Mouse (Mus musculus): Measurements from ENCODE around the gene Pea15a. TPM values are rescaled to one million over a fixed set of nuclear protein-coding genes. Genes with fewer than 3 reads are reported as not detected.
"Not testable (repeated sequence)": the region's sequence is repeated elsewhere in the genome, so short reads cannot be mapped to it uniquely, and the experiment has no call there.

Pea15a gene
- total RNA-seq (2021): 100 to 1,000 TPM; 377 to 379 TPM
- long read RNA-seq, experiment 1, transcript Pea15a-201 (4 exons, 2,501 nt): major isoform, 530 of 775 reads
- long read RNA-seq, experiment 1, transcript Pea15a-203 (2 exons, 980 nt): minor isoform, 140 of 775 reads
- long read RNA-seq, experiment 1, transcript Pea15a-202 (4 exons, 2,435 nt): minor isoform, 13 of 775 reads
- long read RNA-seq, experiment 1, partial matches to known transcripts: 67 of 775 reads
- long read RNA-seq, experiment 1, other reads (novel, unspliced or antisense): 25 of 775 reads
- long read RNA-seq, experiment 2, transcript Pea15a-201 (4 exons, 2,501 nt): major isoform, 670 of 916 reads
- long read RNA-seq, experiment 2, transcript Pea15a-203 (2 exons, 980 nt): minor isoform, 128 of 916 reads
- long read RNA-seq, experiment 2, partial matches to known transcripts: 38 of 916 reads
- long read RNA-seq, experiment 2, other reads (novel, unspliced or antisense): 76 of 916 reads

DNA sequence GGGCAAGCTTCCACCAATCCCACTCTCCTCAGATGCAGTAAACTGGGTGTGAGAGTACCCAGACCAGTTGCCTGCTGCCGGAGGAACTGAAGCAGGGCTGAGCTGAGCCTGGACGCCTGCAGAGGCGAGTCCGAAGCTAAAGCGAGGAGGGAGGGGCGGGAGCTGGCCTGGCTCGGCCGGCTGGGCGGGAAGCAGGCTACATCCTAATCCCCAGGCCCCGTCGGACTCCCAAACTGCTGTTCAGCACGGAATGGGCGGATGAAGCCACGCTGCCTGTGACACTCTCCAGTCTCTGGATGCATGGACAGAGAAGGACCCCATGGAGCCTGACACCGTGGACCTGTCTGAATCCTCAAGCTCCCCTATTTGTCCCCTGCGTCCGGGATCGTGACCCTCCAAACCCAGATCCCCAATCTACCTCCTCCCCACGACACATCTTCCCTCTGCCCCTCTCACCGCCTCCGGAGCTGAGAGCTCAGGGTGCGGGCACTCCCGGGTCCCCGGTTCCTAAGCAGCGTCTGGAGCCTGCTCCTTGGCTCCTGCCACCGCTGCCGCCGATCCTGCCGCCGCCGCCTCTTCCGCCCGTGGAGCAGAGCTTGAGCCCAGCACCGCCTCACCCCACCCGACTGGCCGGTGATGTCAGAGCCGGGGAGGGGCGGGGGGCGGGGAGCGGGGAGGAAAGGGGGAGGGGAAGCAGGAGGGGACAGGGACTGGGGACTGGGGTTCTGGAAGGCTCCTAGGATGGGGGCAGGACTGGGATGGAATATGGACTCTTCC is at the start of gene Pea15a:
Pea15a (minus strand) TSS at position 664 of the 777 bp plus-strand sequence.
- peak; percentile 78 to 85 for DNase-seq (ENCODE audit: low spot score in 2 of 2)
- intact Hi-C loops (cut with DNase I): no loop called here

DNA sequence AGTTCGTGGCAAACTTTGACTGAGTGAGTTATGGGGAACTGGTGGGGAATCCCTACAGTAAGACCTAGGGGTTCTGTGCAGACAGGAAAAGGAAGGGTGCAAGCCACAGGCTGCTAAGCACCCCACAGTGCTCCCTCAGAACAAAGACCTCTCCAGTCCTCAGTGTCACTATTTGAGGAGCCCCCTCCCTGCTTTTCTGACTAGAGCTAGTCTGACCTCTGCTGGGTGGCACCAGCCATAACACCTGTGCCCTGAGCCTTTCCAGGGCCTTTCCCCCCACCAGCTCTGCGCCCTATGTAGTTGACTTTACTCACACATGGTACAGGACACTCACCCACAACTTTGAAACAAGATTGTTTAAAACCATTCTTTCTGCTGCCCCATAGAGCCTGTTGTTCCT is 41.1 kb upstream of the Pea15a start:
- intact Hi-C loops (cut with DNase I): no loop called here
- DNase-seq (ENCODE audit: low spot score in 2 of 2): no peak

DNA sequence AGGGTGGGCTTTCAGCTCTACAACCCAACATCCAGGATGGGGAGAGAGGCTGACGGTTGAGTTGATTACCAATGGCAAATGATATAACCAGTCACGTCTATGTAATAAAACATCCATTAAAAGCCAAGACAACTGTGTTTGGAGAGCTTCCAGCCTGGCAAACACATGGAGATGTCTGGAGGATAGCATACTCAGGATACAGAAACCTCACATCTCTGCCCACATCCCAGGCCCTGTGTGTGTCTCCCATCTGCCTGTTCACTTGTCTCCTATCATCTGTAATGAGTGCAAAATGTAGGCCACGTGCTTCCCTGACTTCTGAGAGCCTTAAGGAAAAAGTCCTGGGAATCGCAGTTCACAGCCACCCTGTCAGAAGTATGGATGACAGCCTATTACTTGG is 40.6 kb upstream of the Pea15a start:
- intact Hi-C loops (cut with DNase I): no loop called here
- peak in 1 of 2 experiments; percentile 25 for DNase-seq (ENCODE audit: low spot score in 2 of 2)

DNA sequence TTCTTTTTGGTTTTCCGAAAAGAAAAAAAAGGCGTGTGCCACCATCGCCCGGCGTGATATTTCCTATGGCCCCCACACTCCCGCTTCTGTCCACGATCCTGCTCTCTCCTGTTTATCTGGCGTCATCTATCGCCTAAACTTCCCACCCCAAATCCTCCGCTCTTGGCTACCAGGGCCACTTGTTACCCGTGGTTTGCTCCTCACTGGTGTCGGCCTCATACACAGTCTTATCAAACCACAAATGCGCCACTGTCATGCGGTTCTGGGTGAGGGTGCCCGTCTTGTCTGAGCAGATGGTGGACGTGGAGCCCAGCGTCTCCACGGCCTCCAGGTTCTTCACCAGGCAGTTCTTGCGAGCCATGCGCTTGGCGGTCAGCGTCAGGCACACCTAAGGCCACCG is 38.0 kb upstream of the Pea15a start:
- intact Hi-C loops (cut with DNase I); DNase-seq (ENCODE audit: low spot score in 2 of 2): not testable (repeated sequence)

DNA sequence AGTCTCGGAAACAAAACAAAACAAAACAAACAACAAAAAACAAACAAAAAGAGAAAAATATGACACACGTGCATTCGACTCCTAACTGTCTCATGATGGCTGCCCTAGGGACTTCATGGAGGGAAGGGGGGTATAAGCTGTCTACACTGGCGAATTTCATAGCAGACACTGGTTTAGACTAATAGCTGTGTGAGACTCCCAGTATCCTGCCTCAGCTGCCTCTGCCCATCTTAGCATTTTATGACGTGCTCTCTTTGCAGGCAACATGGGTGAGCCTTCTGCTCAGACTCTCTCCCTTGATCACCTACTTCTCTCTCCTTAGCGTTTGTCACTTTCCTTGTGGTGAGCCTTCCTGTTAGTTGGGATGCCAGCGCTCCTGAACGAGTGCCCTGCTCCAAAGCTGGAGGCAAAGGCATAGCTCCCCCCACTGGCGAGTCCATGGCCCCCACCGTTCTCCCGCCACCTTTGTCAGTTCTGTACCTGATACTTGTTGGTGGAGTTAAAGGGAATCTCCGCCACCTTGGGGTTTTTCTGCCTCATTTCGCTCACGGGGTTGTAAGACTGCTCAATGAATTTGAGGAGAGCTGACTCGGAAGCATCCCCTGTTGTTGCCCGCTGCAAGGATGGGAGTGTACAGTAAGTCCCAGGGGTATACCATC is 37.1 kb upstream of the Pea15a start:
- intact Hi-C loops (cut with DNase I): no loop called here

DNA sequence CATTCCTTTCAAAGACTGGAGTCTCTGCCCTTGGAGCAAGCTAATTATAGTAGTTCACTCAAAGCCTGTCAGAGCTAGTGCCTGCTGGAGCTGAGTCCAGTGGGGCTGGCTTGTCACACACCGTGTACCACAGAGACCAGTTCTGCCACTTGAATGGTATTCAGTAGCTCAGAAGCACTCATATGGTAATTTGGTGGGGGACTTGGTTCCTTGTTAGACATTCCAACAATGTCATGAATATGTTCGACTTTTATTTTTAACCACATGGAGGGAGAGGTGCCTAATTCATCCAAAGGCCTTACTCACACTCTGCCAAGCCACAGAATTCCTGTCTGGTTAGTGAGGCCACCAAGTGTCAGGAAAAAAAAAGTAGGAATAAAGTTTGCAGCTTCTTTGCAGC is 35.8 kb upstream of the Pea15a start:
- intact Hi-C loops (cut with DNase I): no loop called here

More for the DNA sequence above, 37.1 kb upstream of the Pea15a start:
- DNase-seq (ENCODE audit: low spot score in 2 of 2): no peak

DNA sequence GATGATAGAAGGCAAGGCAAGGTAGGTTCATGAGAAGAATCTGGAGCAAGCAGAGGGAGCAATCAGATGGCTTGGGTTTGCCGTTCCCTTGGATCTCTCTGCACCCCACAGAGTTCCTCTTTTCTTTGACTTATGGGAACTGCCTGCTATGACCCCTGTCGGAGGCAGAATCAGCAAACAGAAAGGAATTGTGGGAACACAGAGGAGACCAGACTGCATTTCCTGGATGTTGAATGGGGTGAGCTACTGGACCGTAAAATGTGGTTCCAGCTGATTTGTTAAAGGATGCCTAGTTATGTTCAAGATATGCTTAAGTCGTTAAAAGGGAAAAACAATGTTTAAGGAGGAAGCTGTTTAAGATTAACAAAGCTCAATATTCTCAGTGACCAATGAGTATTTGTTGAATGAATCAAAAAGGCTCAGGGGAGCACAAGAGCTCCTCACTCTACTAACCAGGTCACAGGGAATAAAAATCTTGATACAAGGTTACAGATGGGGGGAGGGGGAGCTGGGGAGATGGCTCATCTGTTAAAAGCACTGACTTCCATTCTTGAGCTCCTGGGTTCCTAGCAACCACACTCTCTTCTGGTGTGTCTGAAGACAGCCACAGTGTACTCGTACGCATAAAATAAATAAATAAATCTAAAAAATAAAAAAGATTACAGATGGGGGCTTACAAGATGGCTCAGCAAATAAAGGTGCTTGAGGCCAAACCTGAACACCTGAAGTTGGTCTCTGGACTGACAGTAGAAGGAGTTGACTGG is 34.5 kb upstream of the Pea15a start:
- DNase-seq (ENCODE audit: low spot score in 2 of 2): no peak
- intact Hi-C loops (cut with DNase I): no loop called here

More for the DNA sequence above, 35.8 kb upstream of the Pea15a start:
- peak in 1 of 2 experiments; percentile 33 for DNase-seq (ENCODE audit: low spot score in 2 of 2)

DNA sequence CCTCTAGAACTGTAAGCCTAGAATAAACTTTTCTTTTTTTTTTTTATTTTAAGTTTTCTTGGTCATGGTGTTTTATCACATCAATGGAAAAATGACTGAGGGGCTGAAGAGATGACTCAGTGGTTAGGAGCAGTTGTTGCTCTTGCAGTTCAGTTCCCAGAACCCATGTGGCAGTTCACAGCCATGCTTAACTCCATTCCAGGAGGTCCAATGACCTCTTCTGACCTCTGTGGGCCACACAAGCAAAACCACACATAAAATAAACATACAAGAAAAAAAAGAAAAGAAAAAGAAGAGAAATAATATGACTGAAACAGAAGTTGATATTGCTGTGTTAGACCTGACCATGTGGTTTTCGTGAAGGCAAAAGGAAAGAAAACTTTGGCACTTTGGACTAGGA is 22.6 kb upstream of the Pea15a start:
- DNase-seq (ENCODE audit: low spot score in 2 of 2): no peak
- intact Hi-C loops (cut with DNase I): no loop called here

DNA sequence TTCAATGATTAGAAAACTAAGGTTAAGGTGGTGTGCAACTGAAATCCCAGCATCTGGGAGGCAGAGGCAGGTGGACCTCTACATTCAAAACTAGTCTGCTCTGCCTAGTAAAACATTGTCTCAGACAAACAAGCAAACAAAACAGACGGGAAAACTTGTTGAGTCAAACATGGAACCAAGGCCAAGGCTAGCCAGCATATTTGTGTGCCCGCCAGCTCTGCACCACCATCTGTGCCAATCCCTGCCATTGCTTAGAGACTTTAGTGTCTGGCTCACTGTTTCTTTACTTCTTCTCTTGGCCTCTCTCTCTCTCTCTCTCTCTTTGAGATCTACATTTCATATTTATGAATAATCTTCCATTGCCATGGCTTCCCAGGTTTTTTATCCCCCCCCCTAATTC is 21.6 kb upstream of the Pea15a start:
- no peak for DNase-seq (ENCODE audit: low spot score in 2 of 2)
- intact Hi-C loops (cut with DNase I): no loop called here

DNA sequence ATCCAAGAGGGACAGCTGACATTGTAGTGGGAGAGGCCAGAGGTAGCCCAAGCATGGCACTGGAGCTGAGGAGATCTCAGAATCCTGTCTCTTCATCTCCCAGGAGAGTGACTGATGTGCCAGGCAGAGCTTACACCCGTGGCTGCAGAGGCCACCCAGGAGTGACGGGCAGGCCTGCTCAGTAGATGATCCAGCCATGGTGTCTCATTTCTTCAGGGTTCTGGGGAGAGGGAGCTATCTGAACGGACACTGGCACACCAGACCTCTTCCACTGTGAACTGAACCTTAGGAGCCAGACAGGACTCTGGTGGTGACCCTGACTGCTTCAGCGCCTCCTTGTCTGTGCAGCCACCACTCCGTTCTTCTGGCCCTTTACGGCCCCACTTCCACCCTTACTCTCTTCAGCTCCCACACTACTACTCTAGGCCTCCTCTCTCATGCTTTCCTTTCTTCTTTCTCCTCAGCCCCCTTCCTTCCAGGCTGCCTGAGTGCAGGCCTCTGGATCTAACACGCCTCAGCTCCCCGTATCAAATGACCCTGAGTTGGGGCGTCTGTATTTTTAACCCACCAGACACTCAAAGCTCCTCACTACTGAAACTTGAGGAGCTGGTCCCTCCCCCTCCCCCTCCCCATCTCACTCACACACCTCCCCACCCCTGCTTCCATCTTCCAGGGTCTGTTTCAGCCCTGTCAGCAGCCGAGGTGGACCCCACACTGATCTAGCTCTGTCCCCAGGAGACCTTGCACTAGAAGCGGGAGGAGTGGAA is 14.9 kb upstream of the Pea15a start:
- intact Hi-C loops (cut with DNase I): no loop called here
- no peak for DNase-seq (ENCODE audit: low spot score in 2 of 2)

DNA sequence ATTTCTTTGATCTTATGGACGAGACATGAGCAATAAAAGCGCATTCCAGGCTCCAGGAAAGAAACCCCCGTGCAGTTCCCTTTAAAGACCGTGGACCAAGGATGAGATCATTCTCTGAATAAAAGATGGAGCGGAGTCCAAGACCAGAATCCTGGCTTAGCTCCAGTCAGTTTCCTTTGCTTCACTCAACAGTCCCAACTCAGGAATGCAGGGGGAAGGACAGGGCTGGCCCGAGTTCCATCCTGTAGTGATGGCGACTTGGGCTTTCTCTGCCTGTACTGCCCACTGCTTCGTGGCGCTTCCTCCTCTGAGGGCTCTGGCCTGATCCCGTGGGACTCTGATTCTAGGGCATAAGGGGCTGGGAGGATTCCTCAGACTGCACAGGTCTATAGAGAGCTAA is 13.8 kb upstream of the Pea15a start:
- intact Hi-C loops (cut with DNase I): no loop called here
- DNase-seq (ENCODE audit: low spot score in 2 of 2): peak in 1 of 2 experiments; percentile 77

DNA sequence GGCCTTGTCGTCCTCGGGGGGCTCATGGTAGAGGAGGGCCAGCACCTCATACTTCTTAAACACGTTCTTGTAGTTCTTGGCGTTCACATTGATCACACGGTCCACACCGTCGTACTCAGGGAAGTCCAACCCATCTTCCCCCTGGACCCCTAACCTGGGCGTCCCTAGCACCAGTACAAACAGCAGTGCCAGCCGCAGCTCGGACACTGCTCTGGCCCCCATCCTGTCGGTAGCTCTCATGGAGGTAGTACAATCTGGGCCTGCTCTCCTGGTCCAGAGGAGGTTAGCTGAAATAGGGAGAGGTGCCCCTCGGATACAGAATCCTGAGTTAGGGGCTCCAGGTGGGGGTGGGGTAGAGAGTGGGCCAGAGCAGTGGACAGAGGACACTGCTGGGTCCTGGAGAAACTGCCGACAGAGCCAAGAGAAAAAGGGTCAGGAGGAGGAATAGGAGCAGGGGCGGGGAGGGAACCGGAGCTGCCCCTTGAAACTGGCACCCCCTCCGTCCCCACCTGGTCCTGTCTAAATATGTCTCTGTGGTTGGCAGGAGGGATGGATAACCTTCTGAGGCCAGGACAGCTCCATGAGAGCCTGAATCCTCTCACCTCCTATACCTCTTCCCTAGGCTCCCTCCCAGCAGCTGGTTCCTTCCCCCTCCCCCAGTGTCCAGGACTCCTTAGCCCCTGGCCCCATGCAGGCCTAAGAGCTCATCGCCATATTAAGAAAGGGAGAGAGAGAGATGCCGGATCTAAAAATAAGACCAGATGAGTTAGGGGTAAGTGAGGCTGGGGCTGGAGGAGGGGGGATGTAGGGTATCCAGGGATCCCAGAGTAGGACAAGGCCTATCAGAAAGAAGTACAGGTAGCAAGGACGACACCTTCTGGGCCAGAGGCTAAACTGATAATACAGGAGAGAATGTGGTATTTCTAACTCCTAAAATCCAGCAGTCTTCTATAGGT is 13.1 kb upstream of the Pea15a start, which contains the start of gene Casq1:
Casq1 (minus strand) TSS at position 418 of the 956 bp plus-strand sequence.
- intact Hi-C loops (cut with DNase I): loop anchor here (5.0 kb wide), 1 partner anchor 72 kb away; the partner anchor contains the start of gene Dcaf8

DNA sequence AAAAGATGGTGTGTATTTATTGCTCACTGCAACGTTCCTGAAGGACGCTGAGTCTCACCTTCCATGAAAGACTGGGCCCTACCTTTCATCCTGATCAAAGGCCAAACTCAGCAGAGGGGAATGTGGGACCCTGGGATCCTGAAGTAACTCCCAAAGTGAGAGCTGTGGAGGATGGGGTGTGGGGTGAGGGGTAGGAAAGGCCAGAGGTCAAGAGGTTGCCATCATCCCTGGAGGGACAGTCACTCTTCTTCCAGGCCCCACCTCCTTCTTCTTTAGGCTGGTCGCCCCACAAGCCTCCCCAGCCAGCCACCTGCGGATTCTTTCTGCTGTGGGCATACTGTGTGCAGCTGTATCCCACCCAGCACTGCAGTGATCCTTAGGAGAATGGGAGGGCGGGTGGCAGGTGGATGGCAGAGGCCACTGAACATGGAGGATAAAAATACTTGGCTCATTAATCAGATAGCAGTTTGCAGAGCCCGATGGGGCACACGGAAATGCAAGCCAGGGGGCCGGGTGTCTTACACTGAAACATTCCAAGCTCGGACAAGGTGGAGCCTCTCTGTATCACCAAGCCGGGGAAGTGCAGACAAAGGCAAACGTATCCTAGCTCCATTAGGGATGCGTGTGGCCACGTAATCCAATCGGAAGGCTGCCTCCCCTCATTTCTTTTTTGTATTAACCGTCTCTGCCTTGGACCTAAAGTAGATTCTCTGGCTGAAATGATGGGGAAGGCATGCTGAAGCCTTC is 11.7 kb upstream of the Pea15a start:
- intact Hi-C loops (cut with DNase I): loop anchor here (5.0 kb wide), 1 partner anchor 71 kb away; the partner anchor contains the start of gene Dcaf8
- no peak for DNase-seq (ENCODE audit: low spot score in 2 of 2)

More for the DNA sequence above, 13.1 kb upstream of the Pea15a start, which contains the start of gene Casq1:
- no peak for DNase-seq (ENCODE audit: low spot score in 2 of 2)

DNA sequence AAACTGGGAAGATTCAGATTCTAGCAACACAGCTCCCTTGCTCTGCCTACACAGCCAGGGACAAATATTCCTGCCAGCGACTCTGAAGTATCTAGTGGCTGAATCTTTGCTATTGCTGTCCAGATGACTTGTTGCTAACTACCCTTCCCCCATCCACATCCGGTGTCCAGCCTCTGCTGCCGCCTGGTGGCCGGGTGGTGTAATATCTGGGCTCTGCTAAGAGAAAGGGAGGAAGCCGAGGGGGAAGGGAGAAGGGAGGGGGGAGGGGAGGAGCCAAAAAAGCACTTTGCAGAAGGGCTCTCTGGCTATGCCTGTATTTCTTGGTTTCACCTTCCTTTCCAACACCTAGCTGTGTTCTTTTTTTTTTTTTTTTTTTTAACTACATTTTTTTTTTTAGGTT is 10.5 kb upstream of the Pea15a start:
- intact Hi-C loops (cut with DNase I): loop anchor here (5.0 kb wide), 1 partner anchor 70 kb away; the partner anchor contains the start of gene Dcaf8
- peak; percentile 91 to 92 for DNase-seq (ENCODE audit: low spot score in 2 of 2)

DNA sequence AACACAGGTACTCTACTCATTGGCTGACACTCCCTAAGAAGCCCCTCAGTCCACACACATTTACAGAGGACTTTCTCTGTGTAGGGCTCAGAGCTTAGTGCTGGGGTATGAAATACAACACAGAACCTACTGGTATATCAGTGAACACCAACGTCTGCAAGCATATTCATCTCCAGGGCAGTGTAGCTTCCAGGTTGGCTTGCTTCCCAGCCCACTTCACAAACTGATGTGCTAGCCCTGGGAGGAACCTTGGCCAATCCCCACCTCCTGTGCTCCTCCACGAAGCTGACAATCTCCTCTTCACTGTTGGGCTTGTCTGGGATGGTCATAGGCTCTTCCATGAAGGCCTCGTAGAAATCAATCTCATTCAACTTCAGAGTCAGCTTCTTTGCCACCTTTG is 8.1 kb upstream of the Pea15a start:
- DNase-seq (ENCODE audit: low spot score in 2 of 2): no peak
- intact Hi-C loops (cut with DNase I): loop anchor here (5.0 kb wide), 1 partner anchor 67 kb away; the partner anchor contains the start of gene Dcaf8

DNA sequence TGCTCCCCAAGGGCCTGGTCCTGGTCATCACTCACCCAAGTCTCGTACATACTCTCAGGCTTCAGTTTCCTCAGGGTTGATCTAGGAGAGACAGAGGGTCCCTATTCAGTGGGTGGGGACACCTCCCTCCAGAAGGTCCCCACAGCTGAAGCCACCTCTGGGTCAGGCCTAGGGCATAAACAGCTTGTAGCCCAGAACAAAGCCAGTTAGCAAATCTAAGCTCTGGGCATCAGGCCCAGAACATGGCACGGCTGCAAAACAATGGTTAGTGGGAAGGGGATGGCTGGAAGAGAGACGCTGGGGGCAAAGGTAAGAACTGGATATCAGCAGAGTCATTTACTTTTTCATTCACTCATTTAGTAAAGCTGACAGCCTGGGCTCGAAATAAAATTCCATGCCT is 7.2 kb upstream of the Pea15a start:
- intact Hi-C loops (cut with DNase I): no loop called here
- DNase-seq (ENCODE audit: low spot score in 2 of 2): no peak

Data from left cerebral cortex, postnatal 14 days (tissue).